Mouse (Mus musculus): Measurements from ENCODE around the gene Tmem35b. TPM values are rescaled to one million over a fixed set of nuclear protein-coding genes. Genes with fewer than 3 reads are reported as not detected.

Tmem35b gene
- polyA plus RNA-seq (2021; fragmentation: Nextera tagmentation), result 2.4 and 2.9 TPM in 2 replicates
- long read RNA-seq, experiment 1, partial matches to known transcripts, result 0 of 5 reads
- long read RNA-seq, experiment 1, other reads (novel, unspliced or antisense), result 3 of 5 reads
- long read RNA-seq, experiment 2, transcript Tmem35b-201 (3 exons, 1,120 nt), result major isoform, 5 of 6 reads
- long read RNA-seq, experiment 2, partial matches to known transcripts, result 0 of 6 reads
- long read RNA-seq, experiment 2, other reads (novel, unspliced or antisense), result 1 of 6 reads

DNA sequence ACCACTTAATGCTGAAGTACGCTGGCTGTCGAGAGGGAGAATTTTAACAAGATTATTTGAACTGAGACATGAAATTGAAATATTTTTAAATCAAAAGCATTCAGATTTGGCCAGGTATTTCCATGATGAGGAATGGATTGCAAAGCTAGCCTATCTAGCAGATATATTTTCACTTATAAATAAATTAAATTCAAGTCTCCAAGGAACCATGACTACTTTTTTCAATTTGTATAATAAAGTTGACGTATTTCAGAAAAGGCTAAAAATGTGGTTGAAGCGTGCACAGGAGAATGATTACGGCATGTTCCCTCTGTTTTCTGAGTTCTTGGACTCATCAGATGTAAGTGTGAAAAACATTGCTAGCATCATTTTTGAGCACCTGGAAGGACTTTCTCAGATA, at the start of gene Tmem35b:
Gene Tmem35b, plus strand, starts transcription at position 301 of the 400 bp plus-strand sequence.

DNA sequence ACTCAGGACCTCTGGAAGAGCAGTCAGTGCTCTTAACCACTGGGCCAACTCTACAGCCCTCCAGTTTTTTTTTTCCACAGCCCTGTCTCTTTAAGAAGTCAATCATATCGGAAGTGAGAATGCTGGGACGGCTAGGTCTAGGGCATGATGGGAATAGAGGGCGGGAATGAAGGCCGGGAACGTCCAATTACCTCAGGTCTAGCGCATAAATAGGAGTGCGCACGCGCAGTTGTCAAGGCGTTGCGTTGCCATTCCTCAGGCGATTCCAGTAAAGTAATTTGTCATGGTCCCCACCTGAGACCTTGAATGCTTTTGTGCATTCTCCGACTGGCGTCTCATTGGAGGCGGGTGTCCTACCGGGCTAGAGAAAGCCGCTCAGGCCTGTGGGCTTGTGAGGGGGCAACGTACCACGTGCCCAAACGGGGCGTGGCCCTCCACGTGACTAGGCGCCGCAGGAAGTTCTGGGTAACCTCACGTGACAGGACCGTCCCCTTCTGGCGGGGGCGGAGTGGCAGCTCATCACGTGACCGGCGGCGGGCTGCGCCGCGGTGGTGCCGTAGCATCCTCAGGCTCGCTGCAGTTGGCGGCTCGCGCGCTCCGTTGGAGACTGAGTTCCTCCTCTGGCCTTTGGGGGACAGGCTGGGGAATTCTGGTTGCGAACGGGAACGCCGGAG, 46.5 kb upstream of the Tmem35b start, which contains the start of gene Zmym6:
Gene Zmym6, plus strand, starts transcription at position 509 of the 674 bp plus-strand sequence.

DNA sequence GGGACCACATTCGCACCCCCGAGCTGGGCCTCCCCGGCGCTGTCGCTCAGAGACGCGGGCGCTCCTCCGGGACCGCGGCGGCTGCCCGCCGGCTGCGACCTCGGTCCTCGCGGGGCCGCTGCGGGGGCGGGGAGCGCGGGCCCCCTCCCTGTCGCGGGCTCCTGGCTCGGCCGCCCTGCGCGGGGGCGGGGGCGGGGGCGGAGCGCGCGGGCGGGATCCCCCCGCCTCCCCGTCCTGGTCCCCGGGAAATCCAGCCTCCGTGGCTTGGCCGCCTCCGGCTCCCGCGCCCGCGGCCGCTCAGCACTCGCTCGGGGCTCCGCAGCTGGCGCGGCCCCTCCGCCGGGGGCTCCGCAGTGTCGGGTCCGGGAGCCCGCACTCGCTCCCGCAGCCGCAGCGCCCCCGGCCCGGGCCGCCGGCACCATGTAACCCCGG, 45.4 kb downstream of the Tmem35b start, which contains the start of gene Dlgap3:
Gene Dlgap3, plus strand, starts transcription at position 291 of the 432 bp plus-strand sequence.

Other genes starting within 250 kb of the Tmem35b start
- 5.7 and 8.4 TPM in 2 replicates for gene Zmym4, start 155.6 kb upstream of the Tmem35b start, polyA plus RNA-seq (2021; fragmentation: Nextera tagmentation)
- gene Sfpq, start 102.4 kb upstream of the Tmem35b start, polyA plus RNA-seq (2021; fragmentation: Nextera tagmentation), result 15.4 and 27.2 TPM in 2 replicates
- 9.2 and 10.1 TPM in 2 replicates for gene Zmym1, start 62.5 kb upstream of the Tmem35b start, polyA plus RNA-seq (2021; fragmentation: Nextera tagmentation)
- gene Zmym6, start 46.3 kb upstream of the Tmem35b start, polyA plus RNA-seq (2021; fragmentation: Nextera tagmentation), result 6.1 and 7.6 TPM in 2 replicates
- 12.4 and 57.3 TPM in 2 replicates for gene Dlgap3, start 45.5 kb downstream of the Tmem35b start, polyA plus RNA-seq (2021; fragmentation: Nextera tagmentation)
- gene Smim12, start 120.1 kb downstream of the Tmem35b start, polyA plus RNA-seq (2021; fragmentation: Nextera tagmentation), result 184 and 194 TPM in 2 replicates
- gene Gja4, start 190.3 kb downstream of the Tmem35b start, polyA plus RNA-seq (2021; fragmentation: Nextera tagmentation), result 3.8 and 4.7 TPM in 2 replicates
- gene Gjb3, start 207.2 kb downstream of the Tmem35b start, polyA plus RNA-seq (2021; fragmentation: Nextera tagmentation), result 0.16 TPM in 1 of 2 replicates, not detected in the other
- 0.13 TPM in 1 of 2 replicates, not detected in the other for gene Gjb4, start 230.4 kb downstream of the Tmem35b start, polyA plus RNA-seq (2021; fragmentation: Nextera tagmentation)
- 0.11 TPM in 1 of 2 replicates, not detected in the other for gene Gjb5, start 234.5 kb downstream of the Tmem35b start, polyA plus RNA-seq (2021; fragmentation: Nextera tagmentation)

All from left cerebral cortex, adult 6 months (tissue).